Mouse (Mus musculus) forebrain, embryonic 14.5 days (tissue): ENCODE data around the gene Tesc. TPM values are rescaled to one million over a fixed set of nuclear protein-coding genes. Genes with fewer than 3 reads are reported as not detected.

Source experiments
- ATAC-seq: fragments of 200-750 bp; cut with Nextera tagmentation; 2 replicates; pipeline ENCODE4 v1.8.0; 2017; ENCODE audit warnings: mild to moderate bottlenecking, moderate library complexity
- DNase-seq: peaks from one replicate; pipeline ENCODE4 v3.0.0-alpha.2; 2015; ENCODE audit warnings: low spot score
- H3K27ac ChIP-seq: fragments of 300-500 bp; sonication (generic); 2 replicates; pipeline ENCODE4 v1.5.1; 2014; ENCODE audit warnings: low read depth, mild to moderate bottlenecking, control low read depth, low read length, moderate library complexity
- H3K27me3 ChIP-seq: fragments of 300-500 bp; sonication (generic); replicated peaks from 2 replicates; pipeline ENCODE4 v1.6.1; 2014; ENCODE audit warnings: low read length, control low read depth, mixed read lengths; ENCODE audit not compliant: control insufficient read depth, insufficient read depth
- H3K36me3 ChIP-seq: fragments of 300-500 bp; sonication (generic); 2 replicates; pipeline ENCODE4 v1.6.1; 2014; ENCODE audit warnings: low read length, control low read depth; ENCODE audit not compliant: control insufficient read depth, insufficient read depth
- H3K4me1 ChIP-seq: fragments of 300-500 bp; sonication (generic); 2 replicates; pipeline ENCODE4 v1.6.1; 2014; ENCODE audit warnings: antibody characterized with exemption, low read length, control low read depth; ENCODE audit not compliant: control insufficient read depth, insufficient read depth
- H3K4me2 ChIP-seq: fragments of 300-500 bp; sonication (generic); 2 replicates; pipeline ENCODE4 v1.6.1; 2014; ENCODE audit warnings: mild to moderate bottlenecking, control low read depth, low read length
- H3K4me3 ChIP-seq: fragments of 300-500 bp; sonication (generic); 2 replicates; pipeline ENCODE4 v1.5.1; 2014; ENCODE audit warnings: low read depth, low read length, control low read depth
- H3K9ac ChIP-seq: fragments of 300-500 bp; sonication (generic); 2 replicates; pipeline ENCODE4 v1.6.1; 2014; ENCODE audit warnings: mild to moderate bottlenecking, low read length, control low read depth, moderate library complexity
- H3K9me3 ChIP-seq: fragments of 300-500 bp; sonication (generic); replicated peaks from 2 replicates; pipeline ENCODE4 v1.6.1; 2016; ENCODE audit warnings: low read length, control low read depth, mixed read lengths; ENCODE audit not compliant: control insufficient read depth
- WGBS: fragments of 180-500 bp; shearing (Covaris S2); extraction: QIAGEN DNeasy Blood & Tissue Kit; methylation state at CpG from one replicate; pipeline ENCODE4 v1.1.7; 2014; 5-methylcytosine and 5-hydroxymethylcytosine counted together
- polyA plus RNA-seq: library from polyadenylated mRNA; unstranded; fragments of >200 nt; fragmentation: Nextera tagmentation; extraction: Ambion mirVana; gene quantifications from 2 replicates; pipeline ENCODE4 v1.2.1, GENCODE M21; 2014

Gene Tesc
- polyA plus RNA-seq, 1 experiment from 2014 or later = 8.0 TPM

DNA sequence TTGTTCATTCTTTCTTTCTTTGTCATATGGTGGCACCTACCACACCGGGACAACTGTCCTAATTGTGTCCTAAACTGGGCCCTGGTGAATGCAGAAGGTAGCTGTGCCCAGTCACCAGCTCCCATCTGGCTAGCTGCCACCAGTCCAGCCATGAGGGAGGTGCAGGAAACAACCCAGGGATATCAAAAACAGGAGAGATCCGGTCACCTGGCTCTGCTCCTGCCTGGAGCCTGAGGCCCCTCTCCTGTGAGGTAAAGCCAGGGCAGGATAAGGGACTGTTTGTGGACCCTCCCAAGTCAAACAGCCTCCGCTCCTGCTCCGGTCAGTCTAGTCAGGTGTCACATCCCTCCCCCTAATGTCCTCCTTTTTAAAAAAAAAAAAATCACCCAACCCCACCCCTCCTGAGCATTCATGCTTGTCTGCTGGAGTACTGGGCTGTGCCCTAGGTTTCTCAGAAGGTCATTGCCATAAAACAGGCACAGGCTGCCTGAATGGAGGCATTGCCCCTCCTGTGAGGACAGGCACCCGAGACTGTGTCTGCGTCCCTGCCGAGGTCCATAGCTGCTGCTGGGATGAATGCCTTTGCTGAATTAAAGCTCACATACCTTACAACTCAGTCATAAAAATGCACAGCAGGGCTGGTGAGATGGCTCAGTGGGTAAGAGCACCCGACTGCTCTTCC is 24.6 kb downstream of the Tesc start:
- no peak overlapping the region for H3K9ac ChIP-seq
- no peak overlapping the region for H3K4me2 ChIP-seq
- H3K9me3 ChIP-seq = no peaks in the 10 kb centered on the region
- DNase-seq (no peak), ATAC-seq (no peak)
- H3K4me1 ChIP-seq = peaks cover 2% of the 10 kb centered on the region; the same call in 1 of the 2 replicates
- H3K36me3 ChIP-seq = no peaks in the 10 kb centered on the region
- H3K27me3 ChIP-seq = no peaks in the 10 kb centered on the region
- WGBS = 85% methylated on average over 8 of the region's 8 CpGs
- H3K27ac ChIP-seq = no peak overlapping the region
- no peak overlapping the region for H3K4me3 ChIP-seq

DNA sequence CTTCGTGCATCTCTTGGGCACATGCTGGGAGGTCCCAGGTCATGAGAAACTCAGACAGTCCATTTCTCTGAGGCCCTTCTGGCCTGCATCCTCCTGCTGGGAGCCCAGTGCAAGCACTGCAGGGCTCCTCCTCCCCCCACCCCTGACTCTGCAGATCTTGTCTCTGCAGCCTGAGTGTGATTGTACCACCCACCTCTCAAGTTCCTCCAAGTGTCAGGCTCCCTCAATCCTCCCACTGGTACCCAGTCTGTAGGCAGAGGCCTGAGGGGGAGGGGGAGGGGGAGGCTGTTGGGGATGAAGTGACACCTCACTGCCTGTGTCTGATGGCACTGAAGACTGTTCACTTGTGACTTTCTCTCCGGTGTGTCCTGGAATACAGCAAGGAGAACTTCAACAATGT is 25.7 kb downstream of the Tesc start:
- H3K9ac ChIP-seq = no peak overlapping the region
- 86% methylated on average over 2 of the region's 2 CpGs for WGBS
- H3K4me2 ChIP-seq = no peak overlapping the region
- no peak overlapping the region for H3K4me3 ChIP-seq
- no peak overlapping the region for H3K27ac ChIP-seq
- ATAC-seq (no peak), DNase-seq (no peak)
- H3K4me1 ChIP-seq = peaks cover 12% of the 10 kb centered on the region
- no peaks in the 10 kb centered on the region for H3K27me3 ChIP-seq
- no peaks in the 10 kb centered on the region for H3K9me3 ChIP-seq
- H3K36me3 ChIP-seq = no peaks in the 10 kb centered on the region

- Histone ChIP-seq H3K4me3 (no peak overlapping the region), H3K27ac (0 out of 2 replicates have a peak overlapping the region, but pooled peaks have one; percentile 44), H3K9ac (no peak overlapping the region), H3K4me2 (no peak overlapping the region), H3K9me3 (no peaks in the 10 kb centered on the region), H3K36me3 (no peaks in the 10 kb centered on the region), H3K27me3 (no peaks in the 10 kb centered on the region), H3K4me1 (peaks cover 12% of the 10 kb centered on the region)
- DNase-seq = peak; percentile 84
- WGBS = 32% methylated on average over 8 of the region's 8 CpGs
- ATAC-seq = peak; percentile 63
Measured at GRCm38 (mm10) chr5:118057508-118058111, 30.1 kb downstream of the Tesc start.

DNA sequence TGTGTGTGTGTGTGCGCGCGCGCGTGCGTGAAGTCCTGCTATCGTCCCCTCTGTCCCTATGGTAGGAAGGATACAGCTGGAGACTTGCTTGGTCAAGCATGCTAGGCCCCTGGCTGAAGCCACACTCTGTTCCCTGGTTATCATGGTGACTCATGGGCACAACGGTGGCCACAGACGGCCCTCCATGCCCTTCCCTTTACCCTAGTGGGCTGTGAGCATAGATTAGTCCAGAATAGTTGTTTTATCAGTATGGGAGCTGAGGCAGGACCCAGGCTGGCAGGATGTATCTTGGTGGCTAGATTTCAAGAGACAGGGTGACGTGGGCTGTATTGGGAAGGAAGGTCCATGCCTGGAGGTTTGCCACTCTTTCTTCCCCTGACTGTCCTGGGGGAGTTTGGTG is 31.3 kb downstream of the Tesc start:
- no peak overlapping the region for H3K9ac ChIP-seq
- H3K4me1 ChIP-seq = peaks cover 14% of the 10 kb centered on the region
- 91% methylated on average over 10 of the region's 10 CpGs for WGBS
- H3K9me3 ChIP-seq = no peaks in the 10 kb centered on the region
- H3K4me2 ChIP-seq = no peak overlapping the region
- no peaks in the 10 kb centered on the region for H3K27me3 ChIP-seq
- no peak overlapping the region for H3K27ac ChIP-seq
- no peak for ATAC-seq
- H3K4me3 ChIP-seq = no peak overlapping the region
- no peaks in the 10 kb centered on the region for H3K36me3 ChIP-seq
- no peak for DNase-seq

GRCm38 (mm10) chr5:118059646-118060045 is 32.1 kb downstream of the Tesc start:
- no peak overlapping the region for H3K4me3 ChIP-seq
- no peak overlapping the region for H3K4me2 ChIP-seq
- no peaks in the 10 kb centered on the region for H3K36me3 ChIP-seq
- no peak overlapping the region for H3K9ac ChIP-seq
- ATAC-seq (no peak), DNase-seq (no peak)
- 82% methylated on average over 9 of the region's 9 CpGs for WGBS
- no peak overlapping the region for H3K27ac ChIP-seq
- peaks cover 21% of the 10 kb centered on the region for H3K4me1 ChIP-seq
- H3K9me3 ChIP-seq = no peaks in the 10 kb centered on the region
- H3K27me3 ChIP-seq = no peaks in the 10 kb centered on the region

GRCm38 (mm10) chr5:118061391-118061790 is 33.8 kb downstream of the Tesc start:
- no peak for ATAC-seq
- no peak for DNase-seq
- H3K4me3 ChIP-seq = no peak overlapping the region
- no peak overlapping the region for H3K4me2 ChIP-seq
- no peaks in the 10 kb centered on the region for H3K27me3 ChIP-seq
- peaks cover 27% of the 10 kb centered on the region for H3K4me1 ChIP-seq
- 91% methylated on average over 15 of the region's 18 CpGs for WGBS
- H3K9me3 ChIP-seq = no peaks in the 10 kb centered on the region
- no peak overlapping the region for H3K9ac ChIP-seq
- no peak overlapping the region for H3K27ac ChIP-seq
- 0 out of 2 replicates have a peak, but pooled peaks cover 9% of the 10 kb centered on the region for H3K36me3 ChIP-seq

DNA sequence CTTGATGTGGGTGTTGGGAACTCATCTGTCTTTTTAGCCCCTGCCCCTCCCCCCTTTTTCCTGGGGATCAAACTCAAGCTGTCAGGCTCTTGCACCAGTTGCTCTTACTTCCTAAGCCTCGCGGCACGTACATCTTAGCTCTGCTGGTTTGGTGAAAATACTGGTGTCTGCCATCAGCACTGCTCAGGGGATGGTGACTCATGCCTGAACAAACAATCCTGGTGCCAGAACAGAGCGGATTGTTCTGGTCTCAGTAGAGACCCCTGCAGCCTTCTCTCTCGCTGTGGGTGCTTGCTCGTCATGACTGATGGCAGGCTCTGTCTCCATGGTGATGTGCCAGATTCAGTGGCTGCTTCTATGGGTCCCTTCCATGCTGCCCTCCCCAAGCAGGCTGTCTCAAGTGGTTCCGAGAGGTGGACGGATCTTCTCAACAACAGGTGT is 35.7 kb downstream of the Tesc start:
- H3K27me3 ChIP-seq = no peaks in the 10 kb centered on the region
- H3K9ac ChIP-seq = no peak overlapping the region
- peaks cover 13% of the 10 kb centered on the region; the same call in 1 of the 2 replicates for H3K36me3 ChIP-seq
- no peak overlapping the region for H3K4me3 ChIP-seq
- ATAC-seq = 0 out of 2 replicates have a peak, but pooled peaks have one; percentile 8
- peak; percentile 28 for DNase-seq
- WGBS = 65% methylated on average over 8 of the region's 8 CpGs
- H3K9me3 ChIP-seq = no peaks in the 10 kb centered on the region
- H3K27ac ChIP-seq = no peak overlapping the region
- no peak overlapping the region for H3K4me2 ChIP-seq
- peaks cover 16% of the 10 kb centered on the region for H3K4me1 ChIP-seq

- peak overlapping the region; percentile 49 for H3K27ac ChIP-seq
- no peaks in the 10 kb centered on the region for H3K27me3 ChIP-seq
- no peaks in the 10 kb centered on the region for H3K9me3 ChIP-seq
- H3K4me3 ChIP-seq = no peak overlapping the region
- peaks cover 16% of the 10 kb centered on the region for H3K4me1 ChIP-seq
- H3K9ac ChIP-seq = peak overlapping the region; percentile 17; the same call in 1 of the 2 replicates
- WGBS = 4% methylated on average over 10 of the region's 10 CpGs
- H3K36me3 ChIP-seq = peaks cover 18% of the 10 kb centered on the region; the same call in 1 of the 2 replicates
- H3K4me2 ChIP-seq = no peak overlapping the region
- ATAC-seq (peak; percentile 42; the same call in 1 of the 2 replicates), DNase-seq (peak; percentile 81)
Measured at GRCm38 (mm10) chr5:118064284-118064901, 36.9 kb downstream of the Tesc start.
